Mouse (Mus musculus) stomach, postnatal 0 days (tissue): ENCODE results near the gene Ank2. TPM values are rescaled to one million over a fixed set of nuclear protein-coding genes. Genes with fewer than 3 reads are reported as not detected.

ENCODE experiments used
- ATAC-seq: fragments of 200-750 bp; cut with Nextera tagmentation; 2 replicates; pipeline ENCODE4 v1.8.0; 2017; ENCODE audit not compliant: low FRiP score, low TSS enrichment
- DNase-seq: peaks from one replicate; pipeline ENCODE4 v3.0.0-alpha.2; 2016; ENCODE audit warnings: low spot score
- H3K27ac ChIP-seq: fragments of 300-500 bp; sonication (generic); replicated peaks from 2 replicates; pipeline ENCODE4 v1.5.1; 2014; ENCODE audit warnings: mild to moderate bottlenecking, control low read depth
- H3K27me3 ChIP-seq: fragments of 300-500 bp; sonication (generic); 2 replicates; pipeline ENCODE4 v1.6.1; 2014; ENCODE audit warnings: low read length; ENCODE audit not compliant: control insufficient read depth, insufficient read depth
- H3K36me3 ChIP-seq: fragments of 300-500 bp; sonication (generic); 2 replicates; pipeline ENCODE4 v1.6.1; 2014; ENCODE audit warnings: low read length, mixed read lengths; ENCODE audit not compliant: control insufficient read depth, insufficient read depth
- H3K4me1 ChIP-seq: fragments of 300-500 bp; sonication (generic); replicated peaks from 2 replicates; pipeline ENCODE4 v1.6.1; 2014; ENCODE audit warnings: antibody characterized with exemption; ENCODE audit not compliant: control insufficient read depth, insufficient read depth
- H3K4me2 ChIP-seq: fragments of 300-500 bp; sonication (generic); replicated peaks from 2 replicates; pipeline ENCODE4 v1.6.1; 2014; ENCODE audit warnings: low read depth, mild to moderate bottlenecking, control low read depth, moderate library complexity
- H3K4me3 ChIP-seq: fragments of 300-500 bp; sonication (generic); 2 replicates; pipeline ENCODE4 v1.5.1; 2014; ENCODE audit warnings: low read depth, low read length, control low read depth
- H3K9ac ChIP-seq: fragments of 300-500 bp; sonication (generic); 2 replicates; pipeline ENCODE4 v1.6.1; 2014; ENCODE audit warnings: mild to moderate bottlenecking, low read length, control low read depth, mixed read lengths
- H3K9me3 ChIP-seq: fragments of 300-500 bp; sonication (generic); 2 replicates; pipeline ENCODE4 v1.6.1; 2016; ENCODE audit warnings: low read length; ENCODE audit not compliant: control insufficient read depth
- CTCF ChIP-seq: IDR thresholded peaks from 2 replicates; pipeline ENCODE4 v1.5.1; 2016; ENCODE audit warnings: antibody characterized with exemption, low read depth, mild to moderate bottlenecking, moderate library complexity
- EP300 ChIP-seq: optimal IDR thresholded peaks from 2 replicates; pipeline ENCODE3; 2016; ENCODE audit warnings: antibody characterized with exemption
- WGBS: fragments of 180-500 bp; shearing (Covaris S2); extraction: QIAGEN DNeasy Blood & Tissue Kit; methylation state at CpG from one replicate; pipeline ENCODE4 v1.1.7; 2014; 5-methylcytosine and 5-hydroxymethylcytosine counted together
- polyA plus RNA-seq: library from polyadenylated mRNA; unstranded; fragments of >200 nt; fragmentation: Nextera tagmentation; extraction: Ambion mirVana; gene quantifications from 2 replicates; pipeline ENCODE4 v1.2.1, GENCODE M21; 2015

The Ank2 gene
- polyA plus RNA-seq, 1 experiment from 2014 or later: 12.3 TPM

GRCm38 (mm10) chr3:127355252-127355651, 143.9 kb downstream of the Ank2 start:
- no peak for TF ChIP-seq EP300
- no peak for TF ChIP-seq CTCF
- no peak overlapping the region for H3K4me2 ChIP-seq
- H3K4me1 ChIP-seq: no peaks in the 10 kb centered on the region
- DNase-seq (no peak), ATAC-seq (no peak)
- no peaks in the 10 kb centered on the region for H3K9me3 ChIP-seq
- WGBS: 31% methylated on average over 5 of the region's 5 CpGs
- no peak overlapping the region for H3K9ac ChIP-seq
- no peak overlapping the region for H3K27ac ChIP-seq
- H3K36me3 ChIP-seq: no peaks in the 10 kb centered on the region
- H3K27me3 ChIP-seq: no peaks in the 10 kb centered on the region
- no peak overlapping the region for H3K4me3 ChIP-seq

GRCm38 (mm10) chr3:127350602-127351362, 148.4 kb downstream of the Ank2 start:
- no peak for DNase-seq
- H3K4me2 ChIP-seq: no peak overlapping the region
- no peak for ATAC-seq
- 85% methylated on average over 9 of the region's 9 CpGs for WGBS
- H3K9me3 ChIP-seq: no peaks in the 10 kb centered on the region
- H3K9ac ChIP-seq: no peak overlapping the region
- no peaks in the 10 kb centered on the region for H3K4me1 ChIP-seq
- no peaks in the 10 kb centered on the region for H3K27me3 ChIP-seq
- H3K36me3 ChIP-seq: no peaks in the 10 kb centered on the region
- TF ChIP-seq EP300 (no peak), CTCF (no peak)
- H3K27ac ChIP-seq: no peak overlapping the region
- no peak overlapping the region for H3K4me3 ChIP-seq

GRCm38 (mm10) chr3:127348926-127349325, 150.2 kb downstream of the Ank2 start:
- WGBS: 59% methylated on average over 7 of the region's 7 CpGs
- Histone ChIP-seq H3K27ac (no peak overlapping the region), H3K9ac (no peak overlapping the region), H3K4me2 (no peak overlapping the region), H3K4me3 (no peak overlapping the region), H3K4me1 (no peaks in the 10 kb centered on the region), H3K27me3 (no peaks in the 10 kb centered on the region), H3K9me3 (no peaks in the 10 kb centered on the region), H3K36me3 (no peaks in the 10 kb centered on the region)
- ATAC-seq (no peak), DNase-seq (no peak)
- TF ChIP-seq EP300 (no peak), CTCF (no peak)

- 71% methylated on average over 8 of the region's 8 CpGs for WGBS
- TF ChIP-seq CTCF: no peak
- TF ChIP-seq EP300: no peak
- ATAC-seq: no peak
- H3K27ac ChIP-seq: no peak overlapping the region
- no peak overlapping the region for H3K9ac ChIP-seq
- no peaks in the 10 kb centered on the region for H3K36me3 ChIP-seq
- H3K4me3 ChIP-seq: no peak overlapping the region
- DNase-seq: no peak
- no peaks in the 10 kb centered on the region for H3K4me1 ChIP-seq
- no peaks in the 10 kb centered on the region for H3K9me3 ChIP-seq
- H3K4me2 ChIP-seq: no peak overlapping the region
- no peaks in the 10 kb centered on the region for H3K27me3 ChIP-seq
Measured at GRCm38 (mm10) chr3:127345860-127346459, 153.2 kb downstream of the Ank2 start.

GRCm38 (mm10) chr3:127341300-127341699, 157.8 kb downstream of the Ank2 start:
- Histone ChIP-seq H3K4me3 (no peak overlapping the region), H3K9ac (no peak overlapping the region), H3K36me3 (no peaks in the 10 kb centered on the region), H3K27me3 (no peaks in the 10 kb centered on the region), H3K4me2 (no peak overlapping the region), H3K27ac (no peak overlapping the region), H3K4me1 (no peaks in the 10 kb centered on the region), H3K9me3 (no peaks in the 10 kb centered on the region)
- DNase-seq (no peak), ATAC-seq (no peak)
- WGBS: 87% methylated on average over 2 of the region's 2 CpGs
- no peak for TF ChIP-seq EP300
- TF ChIP-seq CTCF: no peak

- no peak for TF ChIP-seq CTCF
- TF ChIP-seq EP300: no peak
- H3K4me2 ChIP-seq: no peak overlapping the region
- H3K4me3 ChIP-seq: no peak overlapping the region
- no peak overlapping the region for H3K27ac ChIP-seq
- H3K9ac ChIP-seq: no peak overlapping the region
- no peaks in the 10 kb centered on the region for H3K4me1 ChIP-seq
- 78% methylated on average over 6 of the region's 6 CpGs for WGBS
- ATAC-seq (no peak), DNase-seq (no peak)
- no peaks in the 10 kb centered on the region for H3K36me3 ChIP-seq
- no peaks in the 10 kb centered on the region for H3K27me3 ChIP-seq
- no peaks in the 10 kb centered on the region for H3K9me3 ChIP-seq
Measured at GRCm38 (mm10) chr3:127334876-127335275, 164.3 kb downstream of the Ank2 start.
